Mouse (Mus musculus) lung, embryonic 16.5 days (tissue): ENCODE data around the gene Sly. TPM values are rescaled to one million over a fixed set of nuclear protein-coding genes. Genes with fewer than 3 reads are reported as not detected.
"Not testable (repeated sequence)": the region's sequence is repeated elsewhere in the genome, so short reads cannot be mapped to it uniquely, and the experiment has no call there.

ENCODE experiments used
- ATAC-seq: fragments of 200-750 bp; cut with Nextera tagmentation; 2 replicates; pipeline ENCODE4 v1.8.0; 2017; ENCODE audit warnings: low read depth, mild to moderate bottlenecking, moderate library complexity
- H3K27ac ChIP-seq: fragments of 300-500 bp; sonication (generic); 2 replicates; pipeline ENCODE4 v1.5.1; 2014; ENCODE audit warnings: mild to moderate bottlenecking, control low read depth, low read length
- H3K27me3 ChIP-seq: fragments of 300-500 bp; sonication (generic); 2 replicates; pipeline ENCODE4 v1.6.1; 2014; ENCODE audit warnings: low read depth, low read length, mixed read lengths; ENCODE audit not compliant: control insufficient read depth, insufficient read depth
- H3K36me3 ChIP-seq: fragments of 300-500 bp; sonication (generic); 2 replicates; pipeline ENCODE4 v1.6.1; 2014; ENCODE audit warnings: low read length; ENCODE audit not compliant: control insufficient read depth, insufficient read depth
- H3K4me1 ChIP-seq: fragments of 300-500 bp; sonication (generic); replicated peaks from 2 replicates; pipeline ENCODE4 v1.6.1; 2014; ENCODE audit warnings: low read length, mixed read lengths; ENCODE audit not compliant: control insufficient read depth, insufficient read depth
- H3K4me2 ChIP-seq: fragments of 300-500 bp; sonication (generic); 2 replicates; pipeline ENCODE4 v1.6.1; 2014; ENCODE audit warnings: low read depth, low read length, control low read depth
- H3K4me3 ChIP-seq: fragments of 300-500 bp; sonication (generic); 2 replicates; pipeline ENCODE4 v1.5.1; 2014; ENCODE audit warnings: mild to moderate bottlenecking, low read length, control low read depth
- H3K9ac ChIP-seq: fragments of 300-500 bp; sonication (generic); 2 replicates; pipeline ENCODE4 v1.6.1; 2014; ENCODE audit warnings: low read length, control low read depth
- H3K9me3 ChIP-seq: fragments of 300-500 bp; sonication (generic); 2 replicates; pipeline ENCODE4 v1.6.1; 2016; ENCODE audit warnings: low read length; ENCODE audit not compliant: control insufficient read depth
- WGBS: fragments of 180-500 bp; shearing (Covaris S2); extraction: QIAGEN DNeasy Blood & Tissue Kit; methylation state at CpG from one replicate; pipeline ENCODE4 v1.1.7; 2014; 5-methylcytosine and 5-hydroxymethylcytosine counted together
- polyA plus RNA-seq: library from polyadenylated mRNA; unstranded; fragments of >200 nt; fragmentation: Nextera tagmentation; extraction: Ambion mirVana; gene quantifications from 2 replicates; pipeline ENCODE4 v1.2.1, GENCODE M21; 2015

The Sly gene
- polyA plus RNA-seq: not detected in 2 replicates

DNA sequence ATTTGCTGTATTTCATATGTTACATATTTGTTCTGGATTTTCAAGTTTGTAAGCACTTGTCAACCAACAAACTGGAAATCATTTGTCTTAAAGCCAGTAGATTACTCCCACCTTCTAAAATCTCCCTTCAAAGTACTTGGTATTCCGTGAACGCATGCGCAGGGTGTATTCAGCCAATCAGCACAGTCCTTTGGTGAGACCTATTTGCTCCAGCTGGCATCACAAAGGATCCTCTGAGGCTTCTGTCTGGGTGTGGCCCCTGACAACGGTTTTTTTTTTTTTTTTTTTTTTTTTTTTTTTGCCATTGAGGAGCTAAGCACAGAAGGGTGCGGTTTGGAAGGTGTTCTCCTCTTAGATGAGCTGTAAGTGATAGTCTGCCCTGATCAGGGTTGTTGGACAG lies at the start of gene Sly:
TSS of gene Sly (plus strand) at position 301 of the 400 bp plus-strand sequence.
- no CpG with 5 or more reads among the region's 5 CpGs for WGBS
- H3K4me1 ChIP-seq, H3K4me3 ChIP-seq, H3K36me3 ChIP-seq, H3K9ac ChIP-seq, H3K4me2 ChIP-seq, H3K27ac ChIP-seq, H3K27me3 ChIP-seq, H3K9me3 ChIP-seq, ATAC-seq: not testable (repeated sequence)
